Comparison of ENCODE assay signal across 7 mouse cellular contexts in the genomic region with DNA sequence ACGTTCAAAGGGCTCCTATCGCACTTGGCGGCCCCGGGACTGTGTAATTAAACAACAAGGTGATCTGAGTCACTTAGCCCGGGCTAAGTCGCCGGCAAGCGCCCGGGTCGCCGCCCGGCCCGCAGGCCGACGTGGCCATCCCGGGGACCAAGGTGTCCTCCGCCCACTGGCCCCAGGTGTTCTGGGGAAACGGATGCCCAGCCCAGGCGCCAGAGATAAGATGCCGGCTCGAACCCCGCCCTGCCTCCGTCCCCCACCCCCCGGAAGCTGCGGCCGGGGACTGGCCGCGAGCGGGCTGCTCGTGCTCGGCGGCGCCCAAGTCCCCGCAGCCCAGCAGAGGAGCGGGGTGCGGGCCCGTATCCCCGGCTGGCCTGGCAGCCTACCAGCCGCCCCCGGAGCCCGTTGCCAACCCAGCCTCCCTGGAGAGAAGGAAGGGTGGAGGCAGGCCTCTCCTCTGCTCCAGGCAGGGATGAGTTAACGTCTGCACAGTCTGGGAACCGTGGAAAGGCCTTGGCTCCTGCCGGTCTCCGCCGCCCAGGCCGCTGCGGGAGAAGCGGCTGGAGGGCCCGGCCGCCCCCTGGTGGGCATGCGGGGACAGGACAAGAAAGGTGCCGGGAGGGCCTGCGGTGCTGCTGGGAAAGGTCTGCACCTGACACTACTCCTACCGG. TPM values are rescaled to one million over a fixed set of nuclear protein-coding genes. Genes with fewer than 3 reads are reported as not detected.
A peak's percentile ranks its signal among the peaks of the same experiment; 100 is the strongest.
DNase-seq lines count a peak whose midpoint lies in the region; ATAC-seq lines count a peak whose summit lies in the region.

No protein-coding gene starts in this region.

- ATAC-seq in intestine, embryonic 15.5 days: peak; percentile 95
- peak; percentile 96 for ATAC-seq in midbrain, embryonic 11.5 days (ENCODE audit: low FRiP score)

- H3K4me3 ChIP-seq in intestine, embryonic 15.5 days (replicated peaks): peak overlapping the region; percentile 83
- H3K4me3 ChIP-seq in midbrain, embryonic 11.5 days (ENCODE audit: low read depth, low read length): peak overlapping the region; percentile 69

- H3K36me3 ChIP-seq in intestine, embryonic 15.5 days: no peaks in the 10 kb centered on the region
- no peaks in the 10 kb centered on the region for H3K36me3 ChIP-seq in midbrain, embryonic 11.5 days (ENCODE audit: control insufficient read depth, insufficient read depth, low read length)

- H3K4me2 ChIP-seq in intestine, embryonic 15.5 days (replicated peaks): peak overlapping the region; percentile 92
- H3K4me2 ChIP-seq in midbrain, embryonic 11.5 days: peak overlapping the region; percentile 79

- intact Hi-C loops in left cerebral cortex, postnatal 4 days (cut with DNase I): loop anchor here (5.0 kb wide), 1 partner anchor 47 kb away; a partner anchor contains a TSS

- under 1% methylated on average over 55 of the region's 55 CpGs for WGBS in intestine, embryonic 15.5 days
- WGBS in midbrain, embryonic 11.5 days: under 1% methylated on average over 53 of the region's 55 CpGs

- H3K4me1 ChIP-seq in intestine, embryonic 15.5 days (replicated peaks): peaks cover 15% of the 10 kb centered on the region; the same call in 1 of the 2 replicates
- no peaks in the 10 kb centered on the region for H3K4me1 ChIP-seq in midbrain, embryonic 11.5 days (ENCODE audit: control insufficient read depth, insufficient read depth, low read length)

- no peaks in the 10 kb centered on the region for H3K27me3 ChIP-seq in intestine, embryonic 15.5 days (replicated peaks)
- no peaks in the 10 kb centered on the region for H3K27me3 ChIP-seq in midbrain, embryonic 11.5 days (ENCODE audit: control insufficient read depth, insufficient read depth, low read length)

- H3K9ac ChIP-seq in intestine, embryonic 15.5 days: peak overlapping the region; percentile 83
- peak overlapping the region; percentile 73 for H3K9ac ChIP-seq in midbrain, embryonic 11.5 days (ENCODE audit: low read length)

- peak overlapping the region; percentile 88 for H3K27ac ChIP-seq in intestine, embryonic 15.5 days
- H3K27ac ChIP-seq in midbrain, embryonic 11.5 days (ENCODE audit: low read depth, low read length): 0 out of 2 replicates have a peak overlapping the region, but pooled peaks have one; percentile 6

- H3K9me3 ChIP-seq in intestine, embryonic 15.5 days: no peaks in the 10 kb centered on the region
- H3K9me3 ChIP-seq in midbrain, embryonic 11.5 days (ENCODE audit: control insufficient read depth, low read length): no peaks in the 10 kb centered on the region

- DNase-seq in adrenal gland, adult 8-10 months: peak; percentile 65
- DNase-seq in embryo, embryonic 10.5 days (ENCODE audit: low spot score): peak; percentile 92
- DNase-seq in gastrocnemius, postnatal 25 days: peak; percentile 80
- peak; percentile 86 for DNase-seq in left cerebral cortex, postnatal 4 days
- peak; percentile 99 for DNase-seq in midbrain, embryonic 11.5 days (ENCODE audit: low spot score, missing footprints)
- peak; percentile 88 for DNase-seq in skeletal muscle tissue, adult 2 months (ENCODE audit: low read depth, low spot score)

RNA-seq across cellular contexts. Expression of a gene that starts 26.5 kb away (rescaled TPM):
- total RNA-seq in adrenal gland, adult 8-10 months (2022): not detected
- not detected for total RNA-seq in gastrocnemius, postnatal 25 days (2021)
- polyA plus RNA-seq in intestine, embryonic 15.5 days (2015; fragmentation: Nextera tagmentation; extraction: Ambion mirVana): not detected in 2 replicates
- not detected for total RNA-seq in left cerebral cortex, postnatal 4 days (2021)
- polyA plus RNA-seq in midbrain, embryonic 11.5 days (2014; fragmentation: Nextera tagmentation; extraction: Ambion mirVana): not detected in 2 replicates

RNA-seq across cellular contexts. Expression of a gene that starts 39.3 kb away (rescaled TPM):
- under 1 TPM; 0.35 to 0.98 (median 0.69) TPM for total RNA-seq in adrenal gland, adult 8-10 months (2022)
- total RNA-seq in gastrocnemius, postnatal 25 days (2021): 1,000 to 10,000 TPM; 2,264 to 2,912 TPM
- polyA plus RNA-seq in intestine, embryonic 15.5 days (2015; fragmentation: Nextera tagmentation; extraction: Ambion mirVana): 7.6 and 7.8 TPM in 2 replicates
- 1 to 10 TPM; 1.5 to 1.7 TPM for total RNA-seq in left cerebral cortex, postnatal 4 days (2021)
- 0.07 TPM in 1 of 2 replicates, not detected in the other for polyA plus RNA-seq in midbrain, embryonic 11.5 days (2014; fragmentation: Nextera tagmentation; extraction: Ambion mirVana)

RNA-seq across cellular contexts. Expression of a gene that starts 46.0 kb away (rescaled TPM):
- total RNA-seq in adrenal gland, adult 8-10 months (2022): 10 to 100 TPM; 60.5 to 74.7 (median 67.1) TPM
- total RNA-seq in gastrocnemius, postnatal 25 days (2021): 10 to 100 TPM; 54.4 to 56.6 TPM
- polyA plus RNA-seq in intestine, embryonic 15.5 days (2015; fragmentation: Nextera tagmentation; extraction: Ambion mirVana): 34.8 and 41.3 TPM in 2 replicates
- total RNA-seq in left cerebral cortex, postnatal 4 days (2021): 10 to 100 TPM; 37.9 to 47.0 TPM
- 44.4 and 49.8 TPM in 2 replicates for polyA plus RNA-seq in midbrain, embryonic 11.5 days (2014; fragmentation: Nextera tagmentation; extraction: Ambion mirVana)

RNA-seq across cellular contexts. Expression of a gene that starts 50.8 kb away (rescaled TPM):
- under 1 TPM in 2 of 4 experiments, not detected in 2; 0.14 to 0.23 TPM for total RNA-seq in adrenal gland, adult 8-10 months (2022)
- not detected for total RNA-seq in gastrocnemius, postnatal 25 days (2021)
- polyA plus RNA-seq in intestine, embryonic 15.5 days (2015; fragmentation: Nextera tagmentation; extraction: Ambion mirVana): 0.37 TPM in 1 of 2 replicates, not detected in the other
- not detected for total RNA-seq in left cerebral cortex, postnatal 4 days (2021)
- polyA plus RNA-seq in midbrain, embryonic 11.5 days (2014; fragmentation: Nextera tagmentation; extraction: Ambion mirVana): 0.17 TPM in 1 of 2 replicates, not detected in the other

Comparison
In these comparisons a context has a peak if more than half of its experiments do, and no peak if none do; other contexts are left out.
1. Peak in every context shown above with its lines: DNase-seq, ATAC-seq, H3K4me3 ChIP-seq and H3K27ac ChIP-seq.
2. RNA of a gene that starts 39.3 kb away (total RNA-seq): 2,264 to 2,912 TPM in gastrocnemius, postnatal 25 days; 1.5 to 1.7 TPM in left cerebral cortex, postnatal 4 days and 0.35 to 0.98 TPM in adrenal gland, adult 8-10 months; every median in the first group is over 100 times any median in the second.